Mouse (Mus musculus): ENCODE data around the gene Gm34653. TPM values are rescaled to one million over a fixed set of nuclear protein-coding genes. Genes with fewer than 3 reads are reported as not detected.
"Not testable (repeated sequence)": the region's sequence is repeated elsewhere in the genome, so short reads cannot be mapped to it uniquely, and the experiment has no call there.

Gm34653 gene
- total and polyA plus RNA-seq, 3 experiments: not detected

DNA sequence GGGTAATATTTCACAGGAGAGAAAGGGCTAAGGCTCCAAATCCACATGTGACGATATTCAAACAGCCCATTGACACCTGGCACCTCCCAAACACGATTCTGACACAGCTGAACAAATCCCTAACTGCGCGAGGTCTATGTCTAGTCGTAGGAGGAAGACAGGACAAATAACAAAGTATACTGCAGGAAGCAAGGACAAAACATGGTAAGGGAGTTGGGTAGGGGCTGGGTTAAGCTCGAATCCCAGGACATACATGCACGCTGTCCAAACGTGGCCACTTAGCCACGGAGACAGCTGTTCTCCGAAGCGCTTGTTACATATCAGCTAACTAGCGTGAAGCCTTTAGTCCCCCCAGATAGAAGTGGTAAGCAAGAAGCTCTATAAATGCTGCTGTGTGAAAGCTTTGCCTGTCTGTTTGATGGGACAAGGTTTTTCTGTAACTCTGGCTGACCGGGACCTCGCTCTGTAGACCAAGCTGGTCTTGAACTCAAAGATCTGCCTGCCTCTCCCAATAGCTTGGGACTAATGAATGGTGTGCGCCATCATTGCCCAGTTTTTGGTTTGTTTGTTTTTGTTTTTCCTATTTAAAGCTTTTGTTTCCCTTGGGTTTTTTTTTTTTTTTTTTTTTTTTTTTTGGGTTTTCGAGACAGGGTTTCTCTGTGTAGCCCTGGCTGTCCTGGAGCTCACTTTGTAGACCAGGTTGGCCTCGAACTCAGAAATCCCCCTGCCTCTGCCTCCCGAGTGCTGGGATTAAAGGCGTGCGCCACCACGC lies 6.2 kb upstream of the Gm34653 start:
- Histone ChIP-seq H3K27me3 (ENCODE audit: control insufficient read depth, insufficient read depth, low read length) (no peaks in the 10 kb centered on the region), H3K79me2 (replicated peaks; ENCODE audit: control insufficient read depth, insufficient read depth, low read length) (0 out of 2 replicates have a peak, but pooled peaks cover 1% of the 10 kb centered on the region), H3K4me3 (peak overlapping the region; percentile 90), H3K4me1 (ENCODE audit: control insufficient read depth, insufficient read depth, low read length) (peaks cover 9% of the 10 kb centered on the region), H3K36me3 (ENCODE audit: control insufficient read depth, insufficient read depth, low read length) (peaks cover 12% of the 10 kb centered on the region), H3K9ac (ENCODE audit: low read depth, low read length) (no peak overlapping the region), H3K27ac (peak overlapping the region; percentile 84)
- DNase-seq: peak in 1 of 2 experiments; percentile 28
- intact Hi-C loops (cut with DNase I): loop anchor here (1.0 to 2.0 kb wide), 2 partner anchors 24 to 44 kb away; no protein-coding TSS in a partner anchor
- TF ChIP-seq CTCF (IDR thresholded peaks at IDR 0.05) (no peak), EP300 (IDR thresholded peaks at IDR 0.05; ENCODE audit: insufficient read depth, low read depth, low read length) (no peak), POLR2A (IDR thresholded peaks at IDR 0.05; ENCODE audit: insufficient read depth, low read depth, low read length) (no peak)
- WGBS: 35% methylated on average over 20 of the region's 21 CpGs

DNA sequence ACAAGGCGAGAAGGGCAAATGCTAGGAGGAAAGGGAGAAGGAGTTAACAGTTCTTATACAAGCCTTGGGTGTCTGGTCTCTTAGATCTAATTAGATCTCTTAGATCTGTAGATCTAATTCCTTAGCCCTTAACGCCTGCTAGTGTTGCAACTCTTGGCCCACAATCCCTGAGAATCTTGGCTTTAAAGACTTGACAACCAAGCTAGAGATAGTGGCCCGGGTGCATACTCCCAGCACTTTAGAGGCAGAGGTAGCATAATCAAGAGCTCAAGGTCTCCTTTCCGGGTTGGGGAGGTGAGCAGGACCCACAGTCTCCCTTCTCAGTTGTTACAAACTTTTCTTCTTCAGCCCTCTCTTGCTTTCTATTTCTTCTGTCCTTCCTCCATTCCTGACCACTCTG lies 5.2 kb upstream of the Gm34653 start:
- H3K27ac ChIP-seq: no peak overlapping the region
- DNase-seq: no peak
- 0 out of 2 replicates have a peak, but pooled peaks cover 1% of the 10 kb centered on the region for H3K79me2 ChIP-seq (replicated peaks; ENCODE audit: control insufficient read depth, insufficient read depth, low read length)
- H3K4me1 ChIP-seq (ENCODE audit: control insufficient read depth, insufficient read depth, low read length): peaks cover 9% of the 10 kb centered on the region
- H3K36me3 ChIP-seq (ENCODE audit: control insufficient read depth, insufficient read depth, low read length): peaks cover 5% of the 10 kb centered on the region
- WGBS: 80% methylated on average over 4 of the region's 4 CpGs
- no peak for TF ChIP-seq EP300 (IDR thresholded peaks at IDR 0.05; ENCODE audit: insufficient read depth, low read depth, low read length)
- TF ChIP-seq POLR2A (IDR thresholded peaks at IDR 0.05; ENCODE audit: insufficient read depth, low read depth, low read length): no peak
- no peak for TF ChIP-seq CTCF (IDR thresholded peaks at IDR 0.05)
- no peak overlapping the region for H3K4me3 ChIP-seq
- intact Hi-C loops (cut with DNase I): loop anchor here (2.0 kb wide), 1 partner anchor 43 kb away; no protein-coding TSS in a partner anchor
- H3K27me3 ChIP-seq (ENCODE audit: control insufficient read depth, insufficient read depth, low read length): no peaks in the 10 kb centered on the region
- no peak overlapping the region for H3K9ac ChIP-seq (ENCODE audit: low read depth, low read length)

DNA sequence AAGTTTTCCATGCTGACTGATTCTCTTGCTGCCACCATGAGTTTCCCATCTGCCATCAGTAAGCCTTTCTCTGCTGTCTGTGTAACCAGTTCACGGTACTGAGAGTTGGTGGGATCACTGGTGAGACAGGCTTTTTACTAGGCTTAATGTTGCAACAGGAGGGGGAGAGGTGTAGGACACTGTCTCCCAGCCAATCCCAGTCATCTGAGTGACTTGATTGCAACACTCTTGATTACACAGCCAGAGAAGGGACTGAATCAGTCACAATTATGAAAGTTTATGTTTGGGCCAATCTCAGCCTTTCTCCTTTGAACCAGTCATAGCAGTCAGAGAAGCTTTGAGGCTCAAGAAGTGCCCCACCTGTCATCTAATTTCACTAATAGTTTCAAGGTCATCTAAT lies 4.8 kb upstream of the Gm34653 start:
- H3K27me3 ChIP-seq (ENCODE audit: control insufficient read depth, insufficient read depth, low read length): no peaks in the 10 kb centered on the region
- 87% methylated on average over 1 of the region's 1 CpGs for WGBS
- DNase-seq: no peak
- peaks cover 9% of the 10 kb centered on the region for H3K4me1 ChIP-seq (ENCODE audit: control insufficient read depth, insufficient read depth, low read length)
- H3K79me2 ChIP-seq (replicated peaks; ENCODE audit: control insufficient read depth, insufficient read depth, low read length): 0 out of 2 replicates have a peak, but pooled peaks cover 1% of the 10 kb centered on the region
- intact Hi-C loops (cut with DNase I): no loop called here
- no peak overlapping the region for H3K4me3 ChIP-seq
- H3K9ac ChIP-seq (ENCODE audit: low read depth, low read length): no peak overlapping the region
- TF ChIP-seq EP300 (IDR thresholded peaks at IDR 0.05; ENCODE audit: insufficient read depth, low read depth, low read length): no peak
- no peak overlapping the region for H3K27ac ChIP-seq
- peaks cover 5% of the 10 kb centered on the region for H3K36me3 ChIP-seq (ENCODE audit: control insufficient read depth, insufficient read depth, low read length)

DNA sequence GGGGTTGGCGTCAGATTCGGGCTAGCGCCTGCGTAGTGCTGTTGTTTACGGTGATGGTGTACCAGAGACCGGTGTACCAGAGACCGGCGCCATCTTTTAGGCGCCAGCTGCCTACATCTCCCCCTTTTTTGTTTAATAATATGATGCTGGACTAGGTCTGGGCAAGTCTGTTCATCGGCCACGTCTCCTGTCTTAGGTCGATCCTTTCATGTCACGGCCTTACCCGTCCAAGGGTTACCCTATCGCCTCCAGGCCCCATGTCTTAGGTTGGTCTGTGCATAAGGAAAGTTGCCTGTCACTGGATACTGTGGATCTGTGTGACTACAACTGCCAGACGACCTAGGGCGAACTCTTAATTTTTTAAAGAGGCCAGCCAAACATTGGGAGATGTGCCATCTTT lies 2.7 kb upstream of the Gm34653 start:
- H3K4me1 ChIP-seq (ENCODE audit: control insufficient read depth, insufficient read depth, low read length); H3K9ac ChIP-seq (ENCODE audit: low read depth, low read length); DNase-seq; intact Hi-C loops (cut with DNase I); H3K4me3 ChIP-seq; H3K27me3 ChIP-seq (ENCODE audit: control insufficient read depth, insufficient read depth, low read length); H3K27ac ChIP-seq; H3K79me2 ChIP-seq (replicated peaks; ENCODE audit: control insufficient read depth, insufficient read depth, low read length); H3K36me3 ChIP-seq (ENCODE audit: control insufficient read depth, insufficient read depth, low read length): not testable (repeated sequence)
- WGBS: 94% methylated on average over 17 of the region's 17 CpGs

DNA sequence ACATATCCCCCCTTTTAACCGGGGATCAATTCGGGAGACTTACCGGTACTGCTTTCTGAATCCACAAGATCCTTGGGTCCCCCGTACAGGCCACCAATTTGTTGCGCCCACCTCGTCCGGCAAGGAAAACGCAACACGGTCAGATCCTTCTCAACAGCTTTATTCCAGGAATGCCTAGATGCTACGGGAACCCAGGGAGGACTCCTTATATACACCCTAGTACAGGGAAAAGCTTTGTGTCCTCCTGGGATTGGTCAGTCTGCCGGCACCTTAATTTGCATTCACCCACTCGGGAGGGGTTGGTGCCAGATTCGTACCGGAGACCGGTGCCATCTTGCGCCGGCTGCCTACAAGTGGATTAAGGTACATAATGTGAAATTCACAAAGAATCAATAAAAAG lies 817 bp downstream of the Gm34653 start:
- no peak overlapping the region for H3K4me3 ChIP-seq
- no peak overlapping the region for H3K27ac ChIP-seq
- DNase-seq: no peak
- 82% methylated on average over 17 of the region's 17 CpGs for WGBS
- no peaks in the 10 kb centered on the region for H3K79me2 ChIP-seq (replicated peaks; ENCODE audit: control insufficient read depth, insufficient read depth, low read length)
- H3K9ac ChIP-seq (ENCODE audit: low read depth, low read length): no peak overlapping the region
- no peak for TF ChIP-seq CTCF (IDR thresholded peaks at IDR 0.05)
- no peak for TF ChIP-seq POLR2A (IDR thresholded peaks at IDR 0.05; ENCODE audit: insufficient read depth, low read depth, low read length)
- no peak for TF ChIP-seq EP300 (IDR thresholded peaks at IDR 0.05; ENCODE audit: insufficient read depth, low read depth, low read length)
- H3K4me1 ChIP-seq (ENCODE audit: control insufficient read depth, insufficient read depth, low read length): no peaks in the 10 kb centered on the region
- H3K36me3 ChIP-seq (ENCODE audit: control insufficient read depth, insufficient read depth, low read length): no peaks in the 10 kb centered on the region
- intact Hi-C loops (cut with DNase I): no loop called here
- H3K27me3 ChIP-seq (ENCODE audit: control insufficient read depth, insufficient read depth, low read length): 0 out of 2 replicates have a peak, but pooled peaks cover 1% of the 10 kb centered on the region

DNA sequence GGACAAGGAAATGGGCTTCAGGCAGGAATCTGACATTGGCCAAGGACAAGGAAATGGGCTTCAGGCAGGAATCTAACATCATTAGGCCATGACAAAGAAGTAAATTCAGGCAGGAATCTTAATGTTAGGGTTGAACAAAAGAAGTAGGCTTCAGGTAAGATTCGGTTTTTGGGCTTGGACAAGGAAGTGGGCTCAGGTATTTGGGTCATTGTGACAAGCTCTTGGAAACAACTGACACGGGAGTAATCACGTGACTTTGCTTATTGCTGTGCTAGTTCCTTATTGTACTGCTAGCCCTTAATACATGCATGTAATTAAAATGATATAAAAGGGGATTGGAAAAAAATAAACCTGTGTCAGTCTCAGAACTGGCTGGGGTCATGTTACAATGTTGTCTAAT lies 2.9 kb downstream of the Gm34653 start:
- H3K36me3 ChIP-seq (ENCODE audit: control insufficient read depth, insufficient read depth, low read length): no peaks in the 10 kb centered on the region
- no peaks in the 10 kb centered on the region for H3K79me2 ChIP-seq (replicated peaks; ENCODE audit: control insufficient read depth, insufficient read depth, low read length)
- no peak overlapping the region for H3K4me3 ChIP-seq
- no peak for DNase-seq
- H3K27ac ChIP-seq: no peak overlapping the region
- intact Hi-C loops (cut with DNase I): no loop called here
- TF ChIP-seq CTCF (IDR thresholded peaks at IDR 0.05): no peak
- TF ChIP-seq POLR2A (IDR thresholded peaks at IDR 0.05; ENCODE audit: insufficient read depth, low read depth, low read length): no peak
- H3K27me3 ChIP-seq (ENCODE audit: control insufficient read depth, insufficient read depth, low read length): 0 out of 2 replicates have a peak, but pooled peaks cover 1% of the 10 kb centered on the region
- WGBS: 68% methylated on average over 3 of the region's 3 CpGs
- H3K4me1 ChIP-seq (ENCODE audit: control insufficient read depth, insufficient read depth, low read length): no peaks in the 10 kb centered on the region
- H3K9ac ChIP-seq (ENCODE audit: low read depth, low read length): no peak overlapping the region

Measured in heart, adult 2 months (tissue).